Mouse (Mus musculus) lung, embryonic 15.5 days (tissue): ENCODE data around the gene Bfsp2. TPM values are rescaled to one million over a fixed set of nuclear protein-coding genes. Genes with fewer than 3 reads are reported as not detected.

Experiments used
- ATAC-seq: fragments of 200-750 bp; cut with Nextera tagmentation; 2 replicates; pipeline ENCODE4 v1.8.0; 2017; ENCODE audit warnings: moderate number of reproducible peaks, borderline replicate concordance; ENCODE audit not compliant: low FRiP score, low TSS enrichment; ENCODE audit errors: extremely low read depth
- H3K27ac ChIP-seq: fragments of 300-500 bp; sonication (generic); 2 replicates; pipeline ENCODE4 v1.5.1; 2015; ENCODE audit warnings: moderate library complexity, mild to moderate bottlenecking, inconsistent platforms
- H3K27me3 ChIP-seq: fragments of 300-500 bp; sonication (generic); 2 replicates; pipeline ENCODE4 v1.6.1; 2015; ENCODE audit warnings: inconsistent platforms
- H3K36me3 ChIP-seq: fragments of 300-500 bp; sonication (generic); 2 replicates; pipeline ENCODE4 v1.6.1; 2015; ENCODE audit warnings: inconsistent platforms
- H3K4me1 ChIP-seq: fragments of 300-500 bp; sonication (generic); 2 replicates; pipeline ENCODE4 v1.6.1; 2015; ENCODE audit warnings: inconsistent platforms
- H3K4me2 ChIP-seq: fragments of 300-500 bp; sonication (generic); 2 replicates; pipeline ENCODE4 v1.6.1; 2015; ENCODE audit warnings: inconsistent platforms, mild to moderate bottlenecking, moderate library complexity
- H3K4me3 ChIP-seq: fragments of 300-500 bp; sonication (generic); 2 replicates; pipeline ENCODE4 v1.5.1; 2015; ENCODE audit warnings: mild to moderate bottlenecking, inconsistent platforms
- H3K9ac ChIP-seq: fragments of 300-500 bp; sonication (generic); 2 replicates; pipeline ENCODE4 v1.6.1; 2015; ENCODE audit warnings: inconsistent platforms
- H3K9me3 ChIP-seq: fragments of 300-500 bp; sonication (generic); 2 replicates; pipeline ENCODE4 v1.6.1; 2016; ENCODE audit warnings: inconsistent platforms
- WGBS: fragments of 180-500 bp; shearing (Covaris S2); methylation state at CpG from one replicate; pipeline ENCODE4 v1.1.7; 2015; 5-methylcytosine and 5-hydroxymethylcytosine counted together
- polyA plus RNA-seq: library from polyadenylated mRNA; unstranded; fragments of >200 nt; fragmentation: Nextera tagmentation; extraction: Ambion mirVana; gene quantifications from 2 replicates; pipeline ENCODE4 v1.2.1, GENCODE M21; 2015

Bfsp2 gene
- polyA plus RNA-seq, result 0.64 TPM in 1 of 2 replicates, not detected in the other

GRCm38 (mm10) chr9:103480044-103480576 lies at the start of gene Bfsp2:
TSS of gene Bfsp2 (minus strand) at chr9:103480420.
- Histone ChIP-seq H3K4me3 (no peak within 1 kb of the TSS), H3K9ac (no peak within 1 kb of the TSS), H3K4me1 (peaks cover 15% of the 10 kb centered on the region), H3K27me3 (no peaks in the 10 kb centered on the region), H3K4me2 (no peak within 1 kb of the TSS), H3K27ac (no peak within 1 kb of the TSS), H3K9me3 (no peaks in the 10 kb centered on the region), H3K36me3 (no peaks in the 10 kb centered on the region)
- no peak for ATAC-seq
- WGBS, result 75% methylated on average over 9 of the region's 9 CpGs

- 16% methylated on average over 10 of the region's 10 CpGs for WGBS
- peak; percentile 55; the same call in 1 of the 2 replicates for ATAC-seq
- H3K4me2 ChIP-seq, result no peak overlapping the region
These were observed 44.9 kb upstream of the Bfsp2 start for GRCm38 (mm10) chr9:103525041-103525537.

GRCm38 (mm10) chr9:103524600-103524999 lies 44.4 kb upstream of the Bfsp2 start:
- no peak overlapping the region for H3K9ac ChIP-seq
- no peaks in the 10 kb centered on the region for H3K36me3 ChIP-seq
- H3K27ac ChIP-seq, result no peak overlapping the region
- H3K9me3 ChIP-seq, result no peaks in the 10 kb centered on the region
- WGBS, result 35% methylated on average over 5 of the region's 5 CpGs
- H3K4me3 ChIP-seq, result no peak overlapping the region
- peaks cover 9% of the 10 kb centered on the region; the same call in 1 of the 2 replicates for H3K4me1 ChIP-seq
- no peaks in the 10 kb centered on the region for H3K27me3 ChIP-seq
- no peak overlapping the region for H3K4me2 ChIP-seq
- ATAC-seq, result no peak

More at GRCm38 (mm10) chr9:103525041-103525537, 44.9 kb upstream of the Bfsp2 start:
- no peak overlapping the region for H3K4me3 ChIP-seq
- no peaks in the 10 kb centered on the region for H3K9me3 ChIP-seq
- no peaks in the 10 kb centered on the region for H3K27me3 ChIP-seq
- H3K9ac ChIP-seq, result no peak overlapping the region
- peaks cover 9% of the 10 kb centered on the region; the same call in 1 of the 2 replicates for H3K4me1 ChIP-seq
- H3K27ac ChIP-seq, result no peak overlapping the region
- H3K36me3 ChIP-seq, result no peaks in the 10 kb centered on the region

- 49% methylated on average over 7 of the region's 7 CpGs for WGBS
- H3K4me1 ChIP-seq, result peaks cover 9% of the 10 kb centered on the region; the same call in 1 of the 2 replicates
- no peak overlapping the region for H3K4me3 ChIP-seq
- no peak overlapping the region for H3K9ac ChIP-seq
- no peak overlapping the region for H3K27ac ChIP-seq
- no peak for ATAC-seq
- no peak overlapping the region for H3K4me2 ChIP-seq
- H3K27me3 ChIP-seq, result no peaks in the 10 kb centered on the region
- H3K36me3 ChIP-seq, result no peaks in the 10 kb centered on the region
- H3K9me3 ChIP-seq, result no peaks in the 10 kb centered on the region
These were observed 43.7 kb upstream of the Bfsp2 start for GRCm38 (mm10) chr9:103523742-103524403.

- 34% methylated on average over 6 of the region's 6 CpGs for WGBS
- ATAC-seq, result no peak
- H3K4me1 ChIP-seq, result peaks cover 9% of the 10 kb centered on the region; the same call in 1 of the 2 replicates
These were observed 42.8 kb upstream of the Bfsp2 start for GRCm38 (mm10) chr9:103523008-103523407.

GRCm38 (mm10) chr9:103513884-103514283 lies 33.7 kb upstream of the Bfsp2 start:
- Histone ChIP-seq H3K4me3 (no peak overlapping the region), H3K9me3 (no peaks in the 10 kb centered on the region), H3K36me3 (no peaks in the 10 kb centered on the region), H3K27ac (no peak overlapping the region), H3K27me3 (no peaks in the 10 kb centered on the region), H3K4me1 (no peaks in the 10 kb centered on the region), H3K9ac (no peak overlapping the region), H3K4me2 (no peak overlapping the region)
- 80% methylated on average over 2 of the region's 2 CpGs for WGBS
- ATAC-seq, result no peak

More at GRCm38 (mm10) chr9:103523008-103523407, 42.8 kb upstream of the Bfsp2 start:
- Histone ChIP-seq H3K36me3 (no peaks in the 10 kb centered on the region), H3K9me3 (no peaks in the 10 kb centered on the region), H3K9ac (no peak overlapping the region), H3K27ac (no peak overlapping the region), H3K4me3 (no peak overlapping the region), H3K4me2 (no peak overlapping the region), H3K27me3 (no peaks in the 10 kb centered on the region)

- H3K36me3 ChIP-seq, result no peaks in the 10 kb centered on the region
- H3K27me3 ChIP-seq, result no peaks in the 10 kb centered on the region
- no peak overlapping the region for H3K27ac ChIP-seq
- no peak overlapping the region for H3K4me3 ChIP-seq
- no peak overlapping the region for H3K4me2 ChIP-seq
- H3K9ac ChIP-seq, result no peak overlapping the region
- no peak for ATAC-seq
- no peaks in the 10 kb centered on the region for H3K4me1 ChIP-seq
- 75% methylated on average over 6 of the region's 6 CpGs for WGBS
- H3K9me3 ChIP-seq, result no peaks in the 10 kb centered on the region
These were observed 32.0 kb upstream of the Bfsp2 start for GRCm38 (mm10) chr9:103512257-103512656.

GRCm38 (mm10) chr9:103506968-103507584 lies 26.9 kb upstream of the Bfsp2 start:
- Histone ChIP-seq H3K9me3 (no peaks in the 10 kb centered on the region), H3K27ac (no peak overlapping the region), H3K36me3 (no peaks in the 10 kb centered on the region), H3K4me2 (no peak overlapping the region), H3K4me3 (no peak overlapping the region), H3K4me1 (no peaks in the 10 kb centered on the region), H3K9ac (no peak overlapping the region), H3K27me3 (no peaks in the 10 kb centered on the region)
- ATAC-seq, result no peak
- WGBS, result 57% methylated on average over 7 of the region's 7 CpGs

GRCm38 (mm10) chr9:103505067-103505466 lies 24.8 kb upstream of the Bfsp2 start:
- H3K9ac ChIP-seq, result no peak overlapping the region
- no peaks in the 10 kb centered on the region for H3K27me3 ChIP-seq
- H3K4me2 ChIP-seq, result no peak overlapping the region
- ATAC-seq, result no peak
- no peaks in the 10 kb centered on the region for H3K36me3 ChIP-seq
- H3K9me3 ChIP-seq, result no peaks in the 10 kb centered on the region
- no peak overlapping the region for H3K27ac ChIP-seq
- H3K4me3 ChIP-seq, result no peak overlapping the region
- 70% methylated on average over 5 of the region's 5 CpGs for WGBS
- no peaks in the 10 kb centered on the region for H3K4me1 ChIP-seq

- H3K9me3 ChIP-seq, result no peaks in the 10 kb centered on the region
- 90% methylated on average over 1 of the region's 1 CpGs for WGBS
- no peak overlapping the region for H3K4me3 ChIP-seq
- H3K27me3 ChIP-seq, result no peaks in the 10 kb centered on the region
- no peak overlapping the region for H3K4me2 ChIP-seq
- no peak for ATAC-seq
- no peaks in the 10 kb centered on the region for H3K36me3 ChIP-seq
- H3K9ac ChIP-seq, result no peak overlapping the region
- no peak overlapping the region for H3K27ac ChIP-seq
- no peaks in the 10 kb centered on the region for H3K4me1 ChIP-seq
These were observed 24.4 kb upstream of the Bfsp2 start for GRCm38 (mm10) chr9:103504646-103505045.

- no peaks in the 10 kb centered on the region for H3K36me3 ChIP-seq
- no peaks in the 10 kb centered on the region for H3K4me1 ChIP-seq
- H3K4me3 ChIP-seq, result no peak overlapping the region
- H3K9ac ChIP-seq, result no peak overlapping the region
- WGBS, result 82% methylated on average over 3 of the region's 3 CpGs
- H3K27me3 ChIP-seq, result no peaks in the 10 kb centered on the region
- ATAC-seq, result no peak
- no peak overlapping the region for H3K27ac ChIP-seq
- H3K4me2 ChIP-seq, result no peak overlapping the region
- H3K9me3 ChIP-seq, result no peaks in the 10 kb centered on the region
These were observed 23.5 kb upstream of the Bfsp2 start for GRCm38 (mm10) chr9:103503586-103504298.
